Mouse (Mus musculus) CH12.LX (cell line): Measurements from ENCODE around the gene Ssbp3. TPM values are rescaled to one million over a fixed set of nuclear protein-coding genes. Genes with fewer than 3 reads are reported as not detected.

Source experiments
- DNase-seq: peaks from one replicate; pipeline ENCODE4 v3.0.0-alpha.2; 2013; ENCODE audit errors: extremely low read depth
- H3K27ac ChIP-seq: 2 replicates; pipeline ENCODE4 v1.5.1; 2012; ENCODE audit warnings: low read depth, mild to moderate bottlenecking, control low read depth, moderate library complexity; ENCODE audit not compliant: insufficient read depth
- H3K27me3 ChIP-seq: replicated peaks from 2 replicates; pipeline ENCODE3; 2012; ENCODE audit warnings: inconsistent platforms
- H3K36me3 ChIP-seq, 2 experiments: replicated peaks in 1 of 2; 2 replicates each; pipeline versions ENCODE3 to v1.6.1; 2012; ENCODE audit warnings: inconsistent platforms in 1 of 2, low read length in 1 of 2, mild to moderate bottlenecking in 1 of 2, mixed read lengths in 1 of 2, moderate library complexity in 1 of 2; ENCODE audit not compliant: control insufficient read depth in 1 of 2, insufficient read depth in 1 of 2
- H3K4me1 ChIP-seq, 2 experiments: 2 replicates each; pipeline ENCODE4 v1.6.1; 2012; ENCODE audit warnings: inconsistent platforms in 1 of 2, moderate library complexity in 1 of 2; ENCODE audit not compliant: insufficient read depth in 2 of 2, control insufficient read depth in 1 of 2
- H3K4me2 ChIP-seq: 2 replicates; pipeline ENCODE4 v1.6.1; 2012; ENCODE audit warnings: low read depth, mild to moderate bottlenecking, control low read depth; ENCODE audit not compliant: poor library complexity, insufficient read depth, severe bottlenecking
- H3K4me3 ChIP-seq, 3 experiments: fragments of 150-350 bp in 1 of 3; sonication (generic) in 1 of 3; replicated peaks in 1 of 3; 2 replicates each; pipeline versions ENCODE3 to v1.5.1; 2011 to 2012; ENCODE audit warnings: low read depth in 2 of 3, low read length in 2 of 3, mild to moderate bottlenecking in 2 of 3, moderate library complexity in 2 of 3, control low read depth in 1 of 3, improper control_type of control experiment in 1 of 3, inconsistent platforms in 1 of 3, mixed read lengths in 1 of 3; ENCODE audit not compliant: poor library complexity in 1 of 3
- H3K79me2 ChIP-seq: replicated peaks from 2 replicates; pipeline ENCODE4 v1.6.1; 2012; ENCODE audit warnings: mild to moderate bottlenecking, moderate library complexity; ENCODE audit not compliant: control insufficient read depth, poor library complexity, insufficient read depth, severe bottlenecking; ENCODE audit errors: extremely low read depth
- H3K9ac ChIP-seq: 2 replicates; pipeline ENCODE4 v1.6.1; 2012; ENCODE audit warnings: low read depth, mild to moderate bottlenecking, control low read depth, moderate library complexity; ENCODE audit not compliant: insufficient read depth
- H3K9me3 ChIP-seq: replicated peaks from 2 replicates; pipeline ENCODE3; 2012; ENCODE audit warnings: low read length, inconsistent platforms, mixed read lengths
- CHD1 ChIP-seq: IDR thresholded peaks from 2 replicates; pipeline ENCODE4 v1.6.1; 2012; ENCODE audit warnings: low read depth, low read length, improper control_type of control experiment, inconsistent platforms
- CHD2 ChIP-seq: IDR thresholded peaks from 2 replicates; pipeline ENCODE4 v1.6.1; 2011; ENCODE audit warnings: low read length, improper control_type of control experiment
- E2F4 ChIP-seq: IDR thresholded peaks from 2 replicates; pipeline ENCODE4 v1.6.1; 2011; ENCODE audit warnings: low read depth, low read length, improper control_type of control experiment; ENCODE audit not compliant: insufficient replicate concordance
- EP300 ChIP-seq: IDR thresholded peaks from 2 replicates; pipeline ENCODE4 v1.6.1; 2011; ENCODE audit warnings: low read length, improper control_type of control experiment
- IRF4 ChIP-seq: IDR thresholded peaks from 2 replicates; pipeline ENCODE4 v1.6.1; 2014; ENCODE audit warnings: low read depth, mild to moderate bottlenecking, inconsistent platforms, low read length, improper control_type of control experiment
- KAT2A ChIP-seq: IDR thresholded peaks from 2 replicates; pipeline ENCODE4 v1.6.1; 2012; ENCODE audit warnings: low read length, improper control_type of control experiment, inconsistent platforms; ENCODE audit not compliant: insufficient replicate concordance
- MAFK ChIP-seq: IDR thresholded peaks from 2 replicates; pipeline ENCODE4 v1.6.1; 2011; ENCODE audit warnings: low read length, improper control_type of control experiment; ENCODE audit not compliant: insufficient replicate concordance
- MAZ ChIP-seq: IDR thresholded peaks from 2 replicates; pipeline ENCODE4 v1.6.1; 2012; ENCODE audit warnings: low read depth, mild to moderate bottlenecking, inconsistent platforms, low read length, improper control_type of control experiment, moderate library complexity
- MEF2A ChIP-seq: IDR thresholded peaks from 2 replicates; pipeline ENCODE4 v1.6.1; 2014; ENCODE audit warnings: low read depth, mild to moderate bottlenecking, inconsistent platforms, low read length, improper control_type of control experiment, borderline replicate concordance
- MYC ChIP-seq: IDR thresholded peaks from 2 replicates; pipeline ENCODE4 v1.6.1; 2011; ENCODE audit warnings: low read depth, mild to moderate bottlenecking, improper control_type of control experiment, low read length
- NELFE ChIP-seq: IDR thresholded peaks from 2 replicates; pipeline ENCODE4 v1.6.1; 2011; ENCODE audit warnings: low read depth, low read length, improper control_type of control experiment
- NRF1 ChIP-seq: IDR thresholded peaks from 2 replicates; pipeline ENCODE4 v1.6.1; 2014; ENCODE audit warnings: low read depth, mild to moderate bottlenecking, inconsistent platforms, low read length, improper control_type of control experiment, moderate library complexity
- POLR2A ChIP-seq: IDR thresholded peaks from 2 replicates; pipeline ENCODE4 v1.6.1; 2011; ENCODE audit warnings: low read depth, mild to moderate bottlenecking, improper control_type of control experiment, low read length
- POLR2AphosphoS2 ChIP-seq: IDR thresholded peaks from 2 replicates; pipeline ENCODE4 v1.6.1; 2011; ENCODE audit warnings: low read depth, low read length, improper control_type of control experiment
- RCOR1 ChIP-seq: conservative IDR thresholded peaks from 2 replicates; pipeline ENCODE4 v1.6.1; 2012; ENCODE audit warnings: low read depth, mild to moderate bottlenecking, inconsistent platforms, low read length, improper control_type of control experiment
- TBP ChIP-seq: conservative IDR thresholded peaks from 2 replicates; pipeline ENCODE4 v1.6.1; 2011; ENCODE audit warnings: low read depth, low read length, improper control_type of control experiment
- ZC3H11A ChIP-seq: IDR thresholded peaks from 2 replicates; pipeline ENCODE4 v1.6.1; 2012; ENCODE audit warnings: low read depth, mild to moderate bottlenecking, inconsistent platforms, low read length, improper control_type of control experiment
- ZKSCAN1 ChIP-seq: IDR thresholded peaks from 2 replicates; pipeline ENCODE4 v1.6.1; 2012; ENCODE audit warnings: low read depth, inconsistent platforms, low read length, improper control_type of control experiment, borderline replicate concordance
- dilution Hi-C: fragments of 300-500 bp; cut with MboI; formaldehyde crosslinking; loops from 2 replicates; pipeline ENCODE4 v1.14.3; 2020; ENCODE audit warnings: low sequenced_read_pairs; ENCODE audit not compliant: extremely low pct_unique_long_range_greater_than_20kb, extremely low pct_ligation_motif_present
- in situ Hi-C: fragments of 300-500 bp; cut with MboI; formaldehyde crosslinking; loops from 3 replicates; pipeline ENCODE4 v1.14.3; 2019; ENCODE audit warnings: low sequenced_read_pairs, low pct_ligation_motif_present, low pct_unique_long_range_greater_than_20kb, mixed read lengths
- polyA plus RNA-seq: library from polyadenylated mRNA; unstranded; fragments of >175 nt; gene quantifications from 2 replicates; pipeline ENCODE4 v1.2.1, GENCODE M21; 2012; ENCODE audit warnings: low read depth; ENCODE audit not compliant: insufficient read length
- total RNA-seq, 2 experiments: library from RNA; depleted of rRNA; stranded (reverse); fragments of 300-350 nt in 1 of 2; fragments of >200 nt in 1 of 2; gene quantifications; 2 replicates each; pipeline ENCODE4 v1.2.3; 2012 to 2014

The Ssbp3 gene
- total and polyA plus RNA-seq, 3 experiments: 32.4 to 129 (median 76.5) TPM

GRCm38 (mm10) chr4:106902157-106902556 is 8.3 kb upstream of the Ssbp3 start:
- peaks cover 25% of the 10 kb centered on the region for H3K27me3 ChIP-seq
- no peak overlapping the region for H3K27ac ChIP-seq
- H3K4me1 ChIP-seq: peaks cover 4 to 15% of the 10 kb centered on the region in 2 experiments
- no peak for TF ChIP-seq MAFK
- DNase-seq: no peak
- no peak overlapping the region for H3K9ac ChIP-seq
- in situ Hi-C loops: loop anchor here (5.0 kb wide), 2 partner anchors 40 to 85 kb away; no protein-coding TSS in a partner anchor
- H3K79me2 ChIP-seq: no peaks in the 10 kb centered on the region
- dilution Hi-C loops: no loop called here
- H3K4me3 ChIP-seq: no peak overlapping the region
- H3K36me3 ChIP-seq: no peaks in the 10 kb centered on the region
- no peak overlapping the region for H3K4me2 ChIP-seq
- no peaks in the 10 kb centered on the region for H3K9me3 ChIP-seq

GRCm38 (mm10) chr4:106905898-106906297 is 4.6 kb upstream of the Ssbp3 start:
- H3K27ac ChIP-seq: no peak overlapping the region
- H3K27me3 ChIP-seq: peaks cover 3% of the 10 kb centered on the region
- H3K9ac ChIP-seq: no peak overlapping the region
- no peaks in the 10 kb centered on the region for H3K9me3 ChIP-seq
- no peak for DNase-seq
- H3K4me2 ChIP-seq: no peak overlapping the region
- H3K4me1 ChIP-seq: peaks cover 15 to 43% of the 10 kb centered on the region in 2 experiments
- H3K4me3 ChIP-seq: no peak overlapping the region
- no peaks in the 10 kb centered on the region for H3K36me3 ChIP-seq
- in situ Hi-C loops (loop anchor here (5.0 kb wide), 1 partner anchor 64 kb away; no protein-coding TSS in a partner anchor), dilution Hi-C loops (no loop called here)
- no peaks in the 10 kb centered on the region for H3K79me2 ChIP-seq
- peak; percentile 68 for TF ChIP-seq ZKSCAN1
- no peak for TF ChIP-seq E2F4
- TF ChIP-seq, all 38 proteins: peak for 1

DNA sequence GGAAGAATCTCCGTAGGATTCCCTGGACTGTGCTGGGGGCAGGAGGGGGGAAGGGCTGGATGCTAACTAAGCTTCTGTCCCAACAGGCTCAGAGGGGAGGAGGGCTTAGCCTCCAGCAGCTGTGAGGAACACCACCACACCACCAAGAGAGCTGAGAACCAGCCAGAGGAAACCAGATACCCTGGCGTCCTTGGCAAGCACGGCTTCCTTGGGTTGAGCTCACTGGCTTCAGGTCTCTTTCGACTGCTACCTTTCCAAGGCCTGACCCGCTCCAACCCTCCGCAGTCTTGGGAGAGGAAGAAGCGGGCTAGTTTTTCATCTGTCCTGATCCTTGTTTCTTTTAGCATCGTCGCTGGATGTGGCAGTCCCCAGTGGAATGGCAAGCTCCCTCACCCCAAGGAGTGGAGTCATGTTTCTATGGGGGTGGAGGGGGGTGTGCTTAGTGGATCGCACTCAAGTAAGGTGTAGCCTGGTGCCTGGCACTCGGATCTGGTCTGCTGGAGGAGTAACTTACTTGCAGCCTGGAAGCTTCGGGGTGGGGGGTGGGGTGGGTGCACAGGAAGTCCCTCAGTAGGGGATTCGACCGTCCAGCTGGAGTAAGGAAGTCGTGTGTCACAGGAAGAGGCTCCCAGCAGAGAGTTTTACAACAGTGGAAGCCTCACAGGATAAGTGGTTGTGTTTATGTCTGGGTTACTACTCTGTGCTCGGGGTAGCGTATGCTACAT is 2.6 kb upstream of the Ssbp3 start:
- Histone ChIP-seq H3K4me2 (no peak overlapping the region), H3K4me3 (no peak overlapping the region), H3K27me3 (no peaks in the 10 kb centered on the region), H3K79me2 (peaks cover 12% of the 10 kb centered on the region), H3K27ac (no peak overlapping the region), H3K9ac (no peak overlapping the region), H3K36me3 (peaks cover 0 to under 1% of the 10 kb centered on the region in 2 experiments), H3K9me3 (no peaks in the 10 kb centered on the region), H3K4me1 (peaks cover 15 to 45% of the 10 kb centered on the region in 2 experiments)
- dilution Hi-C loops: no loop called here
- no peak for DNase-seq
- TF ChIP-seq MEF2A (no peak), MYC (no peak), CHD1 (no peak), POLR2AphosphoS2 (no peak), MAZ (no peak), ZC3H11A (no peak), TBP (no peak), ZKSCAN1 (no peak), IRF4 (no peak), POLR2A (no peak), KAT2A (no peak), RCOR1 (no peak), CHD2 (no peak), EP300 (no peak), NRF1 (no peak), NELFE (no peak), E2F4 (no peak)
- in situ Hi-C loops: loop anchor here (5.0 kb wide), 1 partner anchor 66 kb away; no protein-coding TSS in a partner anchor
